Mouse (Mus musculus) heart, adult 2 months (tissue): ENCODE results near the gene Btbd11. TPM values are rescaled to one million over a fixed set of nuclear protein-coding genes. Genes with fewer than 3 reads are reported as not detected.

Experiments used
- DNase-seq, 2 experiments: peaks; one replicate each; pipeline ENCODE4 v3.0.0; 2021
- H3K27ac ChIP-seq: fragments of 200-600 bp; 2 replicates; pipeline ENCODE4 v1.8.1; 2022
- H3K27me3 ChIP-seq: fragments of 200-500 bp; 2 replicates; pipeline ENCODE4 v1.6.1; 2012; ENCODE audit warnings: mild to moderate bottlenecking, low read length, inconsistent platforms, mixed read lengths; ENCODE audit not compliant: control insufficient read depth, insufficient read depth
- H3K36me3 ChIP-seq: fragments of 200-500 bp; 2 replicates; pipeline ENCODE4 v1.6.1; 2012; ENCODE audit warnings: low read length, inconsistent platforms; ENCODE audit not compliant: control insufficient read depth, insufficient read depth
- H3K4me1 ChIP-seq: fragments of 200-500 bp; 2 replicates; pipeline ENCODE4 v1.6.1; 2011; ENCODE audit warnings: low read length; ENCODE audit not compliant: control insufficient read depth, insufficient read depth
- H3K4me3 ChIP-seq: fragments of 200-600 bp; 2 replicates; pipeline ENCODE4 v1.8.1; 2022
- H3K79me2 ChIP-seq: fragments of 200-500 bp; replicated peaks from 2 replicates; pipeline ENCODE4 v1.6.1; 2012; ENCODE audit warnings: mild to moderate bottlenecking, inconsistent platforms, low read length, moderate library complexity, mixed read lengths; ENCODE audit not compliant: control insufficient read depth, insufficient read depth
- H3K9ac ChIP-seq: fragments of 200-500 bp; 2 replicates; pipeline ENCODE4 v1.6.1; 2012; ENCODE audit warnings: low read depth, mild to moderate bottlenecking, control low read depth, inconsistent platforms, low read length, mixed read lengths
- CTCF ChIP-seq: fragments of 200-600 bp; IDR thresholded peaks from 2 replicates; pipeline ENCODE4 v1.8.1; 2022; ENCODE audit warnings: antibody characterized with exemption, mild to moderate bottlenecking, moderate library complexity
- EP300 ChIP-seq: fragments of 200-500 bp; IDR thresholded peaks from 2 replicates; pipeline ENCODE4 v1.6.1; 2011; ENCODE audit warnings: low read depth, low read length, control low read depth; ENCODE audit not compliant: insufficient read depth
- POLR2A ChIP-seq: fragments of 200-500 bp; IDR thresholded peaks from 2 replicates; pipeline ENCODE4 v1.6.1; 2011; ENCODE audit warnings: mild to moderate bottlenecking, low read depth, low read length, control low read depth; ENCODE audit not compliant: insufficient read depth
- WGBS: fragments of 180-500 bp; shearing (Covaris S2); methylation state at CpG from one replicate; pipeline ENCODE4 v1.1.7; 2018; 5-methylcytosine and 5-hydroxymethylcytosine counted together
- intact Hi-C: fragments of 180-260 bp; cut with DNase I; formaldehyde crosslinking; loops from one replicate; pipeline ENCODE4 v1.15.1; 2025
- polyA plus RNA-seq: library from polyadenylated mRNA; depleted of rRNA; stranded (reverse); fragments of >200 nt; gene quantifications from 2 replicates; pipeline ENCODE4 v1.2.3, GENCODE M21; 2012
- total RNA-seq, 2 experiments: library from RNA; stranded (reverse); gene quantifications; 2 replicates each; pipeline ENCODE4 v1.2.3; 2021

Gene Btbd11
- total and polyA plus RNA-seq, 3 experiments = 1.4 to 2.7 (median 1.8) TPM

DNA sequence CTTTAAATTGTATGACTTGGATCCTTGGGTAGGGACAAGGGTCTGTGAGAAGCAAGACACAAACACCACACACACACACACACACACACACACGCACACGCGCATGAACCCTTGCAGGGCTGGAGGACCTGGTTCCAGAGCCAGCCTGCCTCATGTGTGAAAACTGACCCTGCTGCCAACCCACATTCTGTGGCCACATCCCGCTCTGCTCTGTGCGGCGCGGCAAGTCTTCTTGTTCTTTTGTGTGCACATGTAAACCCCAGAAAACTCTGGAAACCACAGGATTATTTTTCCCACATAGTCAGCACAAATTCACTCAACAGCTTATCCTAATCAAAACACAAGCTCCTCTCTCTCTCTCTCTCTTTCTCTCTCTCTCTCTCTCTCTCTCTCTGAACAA is 116.8 kb downstream of the Btbd11 start:
- H3K27ac ChIP-seq = no peak overlapping the region
- no peak overlapping the region for H3K4me3 ChIP-seq
- intact Hi-C loops = no loop called here
- H3K4me1 ChIP-seq = no peaks in the 10 kb centered on the region
- TF ChIP-seq CTCF = no peak
- no peak for TF ChIP-seq EP300
- no peak for TF ChIP-seq POLR2A
- no peak overlapping the region for H3K9ac ChIP-seq
- no peaks in the 10 kb centered on the region for H3K79me2 ChIP-seq
- no peak for DNase-seq
- no peaks in the 10 kb centered on the region for H3K27me3 ChIP-seq
- WGBS = 81% methylated on average over 7 of the region's 7 CpGs
- H3K36me3 ChIP-seq = no peaks in the 10 kb centered on the region

DNA sequence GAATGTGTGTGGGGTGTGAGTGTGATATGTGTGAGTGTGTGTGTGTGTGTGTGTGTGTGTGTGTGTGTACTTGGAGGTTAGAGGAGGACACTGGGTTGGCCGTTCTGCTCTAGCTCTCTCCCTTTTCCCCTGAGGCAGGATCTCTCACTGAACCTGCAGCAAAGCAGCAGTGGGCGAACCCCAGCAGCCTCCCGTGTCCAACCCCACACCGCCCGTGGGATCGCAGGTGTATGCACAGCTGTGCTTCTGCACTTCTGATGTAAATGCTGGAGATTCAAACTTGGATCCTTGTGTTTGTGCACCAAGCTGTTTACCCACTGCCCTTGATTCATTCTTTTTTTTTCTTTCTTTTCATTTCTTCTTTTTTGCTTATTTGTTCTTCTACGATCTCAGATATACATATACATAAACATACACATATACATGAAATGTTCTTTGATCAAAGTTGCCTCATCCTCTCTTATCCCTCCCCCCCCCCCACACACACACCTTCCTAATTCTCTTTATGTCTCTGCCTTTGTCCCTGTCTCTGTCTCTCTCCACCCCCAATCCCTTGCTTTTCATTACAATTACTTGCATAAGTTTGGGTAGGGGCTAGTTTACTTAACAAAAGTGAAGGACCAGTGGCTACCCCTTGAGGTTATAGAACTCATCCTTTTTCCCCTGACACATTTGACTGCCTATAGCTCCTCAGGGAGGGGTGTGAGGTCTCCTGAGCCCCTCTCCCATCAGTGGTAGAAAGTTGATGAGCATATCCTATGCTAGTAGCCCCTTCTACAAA is 120.8 kb downstream of the Btbd11 start:
- Histone ChIP-seq H3K4me1 (no peaks in the 10 kb centered on the region), H3K27me3 (no peaks in the 10 kb centered on the region), H3K36me3 (no peaks in the 10 kb centered on the region), H3K79me2 (no peaks in the 10 kb centered on the region), H3K9ac (no peak overlapping the region), H3K27ac (no peak overlapping the region), H3K4me3 (no peak overlapping the region)
- TF ChIP-seq EP300 (no peak), CTCF (no peak), POLR2A (no peak)
- no peak for DNase-seq
- intact Hi-C loops = no loop called here
- 69% methylated on average over 7 of the region's 7 CpGs for WGBS

GRCm38 (mm10) chr10:85508193-85508794 is 121.7 kb downstream of the Btbd11 start:
- Histone ChIP-seq H3K27me3 (no peaks in the 10 kb centered on the region), H3K27ac (no peak overlapping the region), H3K4me3 (no peak overlapping the region), H3K79me2 (no peaks in the 10 kb centered on the region), H3K9ac (no peak overlapping the region), H3K4me1 (no peaks in the 10 kb centered on the region), H3K36me3 (no peaks in the 10 kb centered on the region)
- intact Hi-C loops = no loop called here
- DNase-seq = no peak
- 69% methylated on average over 5 of the region's 5 CpGs for WGBS
- TF ChIP-seq CTCF (no peak), POLR2A (no peak), EP300 (no peak)

GRCm38 (mm10) chr10:85509000-85509399 is 122.4 kb downstream of the Btbd11 start:
- DNase-seq = no peak
- Histone ChIP-seq H3K36me3 (no peaks in the 10 kb centered on the region), H3K27ac (no peak overlapping the region), H3K4me3 (no peak overlapping the region), H3K79me2 (no peaks in the 10 kb centered on the region), H3K4me1 (no peaks in the 10 kb centered on the region), H3K9ac (no peak overlapping the region), H3K27me3 (no peaks in the 10 kb centered on the region)
- intact Hi-C loops = no loop called here
- WGBS = 81% methylated on average over 1 of the region's 1 CpGs
- TF ChIP-seq CTCF (no peak), EP300 (no peak), POLR2A (no peak)

DNA sequence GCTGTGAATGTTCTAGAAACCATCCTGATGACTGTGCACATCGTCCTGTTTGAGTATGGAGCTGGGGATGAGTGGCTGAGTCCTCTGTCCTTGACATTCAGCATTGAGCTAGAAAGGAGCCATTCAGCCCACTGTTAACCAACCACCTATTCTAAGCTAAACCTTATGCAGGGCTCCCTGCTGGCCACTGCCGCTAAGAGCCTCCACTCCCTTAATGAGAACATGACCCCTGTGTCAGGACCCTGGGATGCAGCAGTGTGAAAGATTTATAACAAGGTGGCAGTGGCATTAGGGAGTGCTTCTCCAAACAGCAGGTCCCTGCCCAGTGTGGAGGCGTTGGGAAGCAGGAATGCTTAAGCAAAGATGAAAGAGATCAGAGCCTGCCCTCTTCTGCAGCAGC is 123.7 kb downstream of the Btbd11 start:
- 22% methylated on average over 3 of the region's 3 CpGs for WGBS
- intact Hi-C loops = no loop called here
- Histone ChIP-seq H3K79me2 (no peaks in the 10 kb centered on the region), H3K9ac (no peak overlapping the region), H3K27ac (no peak overlapping the region), H3K4me3 (no peak overlapping the region), H3K36me3 (no peaks in the 10 kb centered on the region), H3K4me1 (no peaks in the 10 kb centered on the region), H3K27me3 (no peaks in the 10 kb centered on the region)
- no peak for DNase-seq
- TF ChIP-seq EP300 = no peak
- TF ChIP-seq POLR2A = no peak
- TF ChIP-seq CTCF = no peak

DNA sequence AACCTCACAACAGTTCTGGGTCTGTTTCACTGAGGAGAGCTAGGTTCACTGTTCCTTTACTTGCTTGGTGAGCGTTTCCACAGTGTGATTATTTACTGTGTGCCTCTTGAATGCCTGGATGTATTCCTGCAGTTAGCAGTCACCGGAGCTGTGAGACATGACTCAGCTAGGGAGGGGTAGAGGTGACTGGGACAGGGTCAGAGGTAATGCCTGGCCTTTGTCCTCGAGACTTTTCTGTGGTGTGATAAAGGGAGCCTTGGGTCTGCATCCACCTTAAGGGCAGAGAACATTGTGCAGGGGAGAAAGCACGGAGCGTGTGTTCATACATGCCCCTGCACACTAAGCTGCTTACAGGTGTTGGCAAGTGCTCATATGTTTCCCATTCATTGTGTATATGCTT is 126.2 kb downstream of the Btbd11 start:
- no peaks in the 10 kb centered on the region for H3K27me3 ChIP-seq
- H3K4me3 ChIP-seq = no peak overlapping the region
- WGBS = 65% methylated on average over 5 of the region's 5 CpGs
- H3K4me1 ChIP-seq = no peaks in the 10 kb centered on the region
- TF ChIP-seq CTCF = no peak
- no peak for TF ChIP-seq POLR2A
- no peak for TF ChIP-seq EP300
- no peak overlapping the region for H3K9ac ChIP-seq
- DNase-seq = no peak
- H3K36me3 ChIP-seq = no peaks in the 10 kb centered on the region
- no peak overlapping the region for H3K27ac ChIP-seq
- no peaks in the 10 kb centered on the region for H3K79me2 ChIP-seq
- intact Hi-C loops = no loop called here
